Mouse (Mus musculus): Measurements from ENCODE around the gene Pigw. TPM values are rescaled to one million over a fixed set of nuclear protein-coding genes. Genes with fewer than 3 reads are reported as not detected.

The Pigw gene
- 1 to 10 TPM; 2.9 to 5.6 TPM for polyA plus RNA-seq (2017; shearing (Covaris generic))

GRCm38 (mm10) chr11:84879772-84880464, at the start of gene Pigw, which contains the start of gene Myo19:
Pigw (minus strand) TSS chr11:84880285.
Myo19 (plus strand) TSS chr11:84880148.

DNA sequence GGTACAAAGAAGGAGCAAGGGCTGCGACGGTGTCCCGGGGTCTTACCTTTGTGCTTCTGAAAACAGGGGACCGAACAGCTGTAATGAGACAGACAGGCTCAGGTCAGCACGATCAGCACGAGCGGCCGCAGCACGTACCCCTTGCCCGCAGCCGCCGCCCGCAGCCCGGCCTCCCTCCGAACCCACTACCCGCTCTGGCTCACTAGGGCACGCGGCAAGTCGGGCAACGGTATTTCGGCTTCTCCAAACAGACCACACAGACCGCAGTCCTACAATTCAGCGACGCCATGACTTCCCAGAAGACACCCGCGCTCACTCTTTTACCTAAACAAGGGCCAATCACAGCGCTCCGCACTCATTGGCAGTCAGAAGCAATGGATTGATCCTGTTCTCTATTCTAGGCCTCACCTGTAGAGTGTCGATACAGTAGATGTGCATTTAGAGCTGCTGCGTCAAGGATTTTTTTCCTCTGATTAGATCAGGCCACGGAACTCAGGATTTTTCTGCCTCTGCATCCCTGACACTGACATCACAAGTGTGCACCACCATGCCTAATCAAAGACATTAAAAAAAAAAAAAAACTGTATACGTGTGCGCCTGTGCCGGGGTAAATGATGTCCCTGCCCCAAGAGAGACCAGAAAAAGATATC, 36.1 kb upstream of the Pigw start, which contains the start of gene Znhit3:
TSS of gene Znhit3 (minus strand) at position 314 of the 650 bp plus-strand sequence.

DNA sequence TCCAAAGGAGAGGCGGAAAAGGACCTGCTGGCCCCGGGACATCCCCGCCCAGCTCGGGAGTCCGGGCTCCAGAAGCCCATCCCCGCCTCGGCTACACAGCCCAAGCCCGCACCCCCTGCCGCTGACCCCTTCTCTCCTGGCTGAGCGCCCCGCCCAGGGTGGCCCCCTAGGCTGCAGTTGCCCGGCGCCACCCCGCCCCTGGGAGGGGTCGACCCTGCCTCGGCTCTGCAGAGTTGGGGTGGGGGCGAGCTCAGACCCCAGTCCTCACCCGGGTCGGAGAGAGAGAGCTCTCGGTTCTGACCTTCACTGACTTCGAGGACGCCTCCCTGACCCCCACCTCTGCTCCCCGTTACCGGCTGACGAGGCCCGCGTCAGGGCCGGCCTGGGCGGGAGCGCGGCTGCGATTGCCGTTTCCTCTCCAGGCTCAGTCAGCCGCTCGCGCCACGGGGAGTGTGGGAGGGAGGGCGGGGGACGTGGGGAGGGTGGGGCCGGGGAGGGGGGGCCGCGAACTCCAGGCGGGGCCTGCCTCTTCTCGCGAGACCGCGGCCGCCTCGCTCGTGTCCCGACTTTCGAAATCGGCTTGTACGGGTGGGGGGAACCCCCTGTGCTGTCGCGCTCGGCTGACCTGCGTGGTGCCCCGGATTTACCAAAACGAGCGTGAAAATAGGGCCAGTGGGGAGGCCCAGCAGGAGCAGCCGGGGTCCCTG, 9.6 kb downstream of the Pigw start, which contains the start of gene Ggnbp2:
TSS of gene Ggnbp2 (minus strand) at position 481 of the 707 bp plus-strand sequence.

GRCm38 (mm10) chr11:84828516-84829399, 51.3 kb downstream of the Pigw start, which contains the start of gene Dhrs11:
Dhrs11 (minus strand) TSS chr11:84828994.

Other genes with a start within 250 kb of the Pigw start
- gene Mrm1, start 60.8 kb downstream of the Pigw start, polyA plus RNA-seq (2017; shearing (Covaris generic)): 10 to 100 TPM; 23.6 to 29.4 TPM
- gene Dhrs11, start 51.3 kb downstream of the Pigw start, polyA plus RNA-seq (2017; shearing (Covaris generic)): 10 to 100 TPM; 19.9 to 26.6 TPM
- gene Ggnbp2, start 9.5 kb downstream of the Pigw start, polyA plus RNA-seq (2017; shearing (Covaris generic)): 100 to 1,000 TPM; 154 to 156 TPM
- gene Myo19, start 137 bp downstream of the Pigw start, polyA plus RNA-seq (2017; shearing (Covaris generic)): 1 to 10 TPM; 3.7 to 7.8 TPM
- gene Znhit3, start 36.1 kb upstream of the Pigw start, polyA plus RNA-seq (2017; shearing (Covaris generic)): 10 to 100 TPM; 27.9 to 58.4 TPM
- under 1 TPM; 0.49 to 0.86 TPM for gene Car4, start 77.5 kb upstream of the Pigw start, polyA plus RNA-seq (2017; shearing (Covaris generic))